Comparison of ENCODE assay signal across 9 mouse cellular contexts in the genomic region with DNA sequence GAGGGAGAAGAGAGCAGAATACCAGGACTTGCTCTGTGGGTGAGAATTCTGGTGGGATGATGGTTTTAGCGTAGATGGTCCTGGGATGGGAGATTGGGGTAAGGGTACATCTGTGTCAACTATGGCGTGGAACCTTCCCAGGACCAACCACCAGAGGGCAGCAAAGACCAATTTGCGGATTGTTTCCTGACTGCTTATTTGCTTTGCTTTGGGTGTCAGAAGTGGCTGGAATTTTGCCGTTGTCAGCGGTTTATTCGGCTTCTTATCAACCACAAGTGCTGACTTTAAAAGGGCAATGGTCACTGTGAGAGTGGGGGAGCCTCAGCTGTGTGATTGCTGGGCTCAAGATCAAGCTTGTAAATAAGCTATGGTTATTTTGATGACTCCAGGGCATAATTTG. TPM values are rescaled to one million over a fixed set of nuclear protein-coding genes. Genes with fewer than 3 reads are reported as not detected.
DNase-seq lines count a peak whose midpoint lies in the region; ATAC-seq and TF ChIP-seq lines count a peak whose summit lies in the region.
"Had no signal": no experiment of that assay in that cellular context is flagged by ENCODE, and none has a peak within 500 bp of the region (broad histone marks: within the 10 kb centered on the region; RNA-seq: fewer than 3 reads in every experiment).

No protein-coding gene starts in this region.

- WGBS in forebrain, embryonic 12.5 days: 1% methylated on average over 6 of the region's 6 CpGs
- WGBS in lung, embryonic 15.5 days: 2% methylated on average over 6 of the region's 6 CpGs

- no peak overlapping the region for H3K9ac ChIP-seq in ES-E14 (ENCODE audit: insufficient read depth, low read depth, low read length, poor library complexity, severe bottlenecking)
- H3K9ac ChIP-seq in forebrain, embryonic 12.5 days: no peak overlapping the region
- no peak overlapping the region for H3K9ac ChIP-seq in lung, embryonic 15.5 days

- H3K27ac ChIP-seq in ES-E14 (ENCODE audit: insufficient read depth, low read depth, low read length, poor library complexity, severe bottlenecking): no peak overlapping the region
- no peak overlapping the region for H3K27ac ChIP-seq in forebrain, embryonic 12.5 days
- no peak overlapping the region for H3K27ac ChIP-seq in lung, embryonic 15.5 days

- H3K27me3 ChIP-seq in forebrain, embryonic 12.5 days: no peaks in the 10 kb centered on the region
- peaks cover 20% of the 10 kb centered on the region for H3K27me3 ChIP-seq in lung, embryonic 15.5 days

- H3K4me2 ChIP-seq in forebrain, embryonic 12.5 days: no peak overlapping the region
- no peak overlapping the region for H3K4me2 ChIP-seq in lung, embryonic 15.5 days

- peak; percentile 70 for DNase-seq in ES-E14 (ENCODE audit: low read depth, low spot score)
- DNase-seq in c-Kit-positive CD71-positive TER-119-negative erythroid progenitor cells, embryonic 14.5 days (ENCODE audit: low read depth): peak; percentile 55
- DNase-seq in heart, postnatal 36 days: peak; percentile 87 to 94
- peak; percentile 87 for DNase-seq in layer of hippocampus, adult 11-12 months (ENCODE audit: low spot score)
- DNase-seq in ovary, postnatal 10 days (ENCODE audit: low spot score): peak; percentile 85
- DNase-seq in thymus, postnatal 0 days (ENCODE audit: low spot score): peak; percentile 86

- ATAC-seq in forebrain, embryonic 12.5 days (ENCODE audit: low FRiP score): peak; percentile 64; the same call in 1 of the 2 replicates
- ATAC-seq in lung, embryonic 15.5 days (ENCODE audit: borderline replicate concordance, extremely low read depth, low FRiP score, low TSS enrichment): peak; percentile 76

- intact Hi-C loops in heart, postnatal 36 days (cut with DNase I): loop anchor here (1.0 to 2.0 kb wide), 3 partner anchors 235 to 684 kb away; no protein-coding TSS in a partner anchor

- no peak overlapping the region for H3K4me3 ChIP-seq in ES-E14 (ENCODE audit: insufficient read depth in 1 of 2, low read depth in 1 of 2, low read length in 2 of 2, poor library complexity in 1 of 2, severe bottlenecking in 1 of 2)
- H3K4me3 ChIP-seq in forebrain, embryonic 12.5 days (replicated peaks): no peak overlapping the region
- no peak overlapping the region for H3K4me3 ChIP-seq in lung, embryonic 15.5 days
- H3K4me3 ChIP-seq: megakaryocyte, embryonic 14.5 days had no signal

- H3K36me3 ChIP-seq in ES-E14 (ENCODE audit: control insufficient read depth, insufficient read depth, low read length, poor library complexity, severe bottlenecking): no peaks in the 10 kb centered on the region
- no peaks in the 10 kb centered on the region for H3K36me3 ChIP-seq in forebrain, embryonic 12.5 days (replicated peaks)
- H3K36me3 ChIP-seq in lung, embryonic 15.5 days: no peaks in the 10 kb centered on the region

- no peaks in the 10 kb centered on the region for H3K4me1 ChIP-seq in ES-E14 (ENCODE audit: control insufficient read depth in 2 of 2, insufficient read depth in 2 of 2, low read length in 2 of 2, poor library complexity in 1 of 2)
- no peaks in the 10 kb centered on the region for H3K4me1 ChIP-seq in forebrain, embryonic 12.5 days
- H3K4me1 ChIP-seq in lung, embryonic 15.5 days: peaks cover 17% of the 10 kb centered on the region
- H3K4me1 ChIP-seq: megakaryocyte, embryonic 14.5 days had no signal

- in situ Hi-C loops in ES-E14 (cut with MboI; ENCODE audit: low sequenced_read_pairs in 2 of 2, unreplicated experiment in 2 of 2): loop anchor here in 1 of 2 experiments (25.0 kb wide), 1 partner anchor 523 kb away; no protein-coding TSS in a partner anchor

- H3K9me3 ChIP-seq in ES-E14 (ENCODE audit: control insufficient read depth, insufficient read depth, low read depth, low read length): no peaks in the 10 kb centered on the region
- H3K9me3 ChIP-seq in forebrain, embryonic 12.5 days: no peaks in the 10 kb centered on the region
- no peaks in the 10 kb centered on the region for H3K9me3 ChIP-seq in lung, embryonic 15.5 days
- H3K9me3 ChIP-seq: megakaryocyte, embryonic 14.5 days had no signal

TF ChIP-seq in ES-E14, 5 proteins besides CTCF, POLR2A, EP300 and RAD21:
- TF ChIP-seq MAFK (IDR thresholded peaks at IDR 0.05; ENCODE audit: insufficient read depth, low read depth, low read length) (peak; percentile 96), HCFC1 (IDR thresholded peaks at IDR 0.05; ENCODE audit: borderline replicate concordance, insufficient read depth, low read length) (no peak), CHD2 (IDR thresholded peaks at IDR 0.05; ENCODE audit: low read depth, low read length) (no peak), ZC3H11A (IDR thresholded peaks at IDR 0.05; ENCODE audit: borderline replicate concordance, low read depth, low read length) (peak; percentile 98), ZNF384 (IDR thresholded peaks at IDR 0.05; ENCODE audit: low read depth, low read length) (no peak)

RNA-seq across cellular contexts. Expression of a gene that starts 50.8 kb away (rescaled TPM):
- 0.98 and 1.9 TPM in 2 replicates for total RNA-seq in ES-E14 (2012; rRNA removed)
- polyA plus RNA-seq in forebrain, embryonic 12.5 days (2016; fragmentation: Nextera tagmentation; extraction: Ambion mirVana): 0.11 TPM in 1 of 2 replicates, not detected in the other
- not detected for total RNA-seq in heart, postnatal 36 days (2021)
- polyA plus RNA-seq in lung, embryonic 15.5 days (2015; fragmentation: Nextera tagmentation; extraction: Ambion mirVana): 0.09 and 0.17 TPM in 2 replicates
- 3.3 and 3.6 TPM in 2 replicates for polyA plus RNA-seq in thymus, postnatal 0 days (2015; fragmentation: Nextera tagmentation; extraction: Ambion mirVana)

RNA-seq across cellular contexts. Expression of a gene that starts 57.8 kb away (rescaled TPM):
- 48.9 and 64.6 TPM in 2 replicates for total RNA-seq in ES-E14 (2012; rRNA removed)
- 75.3 and 83.4 TPM in 2 replicates for polyA plus RNA-seq in forebrain, embryonic 12.5 days (2016; fragmentation: Nextera tagmentation; extraction: Ambion mirVana)
- total RNA-seq in heart, postnatal 36 days (2021): under 1 TPM; 0.30 to 0.50 TPM
- polyA plus RNA-seq in lung, embryonic 15.5 days (2015; fragmentation: Nextera tagmentation; extraction: Ambion mirVana): 67.3 and 68.0 TPM in 2 replicates
- 33.4 and 34.1 TPM in 2 replicates for polyA plus RNA-seq in thymus, postnatal 0 days (2015; fragmentation: Nextera tagmentation; extraction: Ambion mirVana)
